Mouse (Mus musculus): Measurements from ENCODE around the gene 1300017J02Rik. TPM values are rescaled to one million over a fixed set of nuclear protein-coding genes. Genes with fewer than 3 reads are reported as not detected.
"Not testable (repeated sequence)": the region's sequence is repeated elsewhere in the genome, so short reads cannot be mapped to it uniquely, and the experiment has no call there.

The 1300017J02Rik gene
- total RNA-seq (2014; rRNA removed) (0.31 and 0.54 TPM in 2 replicates), polyA plus RNA-seq (2015; fragmentation: Nextera tagmentation; extraction: Ambion mirVana) (0.50 and 1.0 TPM in 2 replicates)

DNA sequence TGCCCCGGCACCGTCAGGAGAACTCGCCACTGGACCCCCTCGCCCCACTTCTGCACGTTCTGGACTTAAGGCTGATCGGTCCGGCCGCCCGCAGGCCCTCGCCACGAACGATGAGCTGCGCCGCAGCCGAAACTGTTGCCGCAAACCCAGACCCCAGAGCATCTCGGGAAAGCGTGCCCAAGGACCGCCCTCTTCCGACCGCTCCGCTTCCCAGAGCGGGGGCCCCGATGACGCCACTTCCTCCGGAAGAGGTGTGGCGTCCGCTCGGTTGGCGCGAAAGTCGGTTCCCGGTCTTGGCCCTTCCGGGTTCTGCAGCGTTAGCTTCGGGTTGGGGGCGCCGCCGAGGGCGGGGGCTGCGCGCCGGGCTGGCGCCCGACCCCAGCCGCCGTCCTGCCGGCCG, at the start of gene 1300017J02Rik, which contains the start of gene Topbp1:
Gene 1300017J02Rik, minus strand, starts transcription at position 156 of the 400 bp plus-strand sequence.
Gene Topbp1, plus strand, starts transcription at position 289 of the 400 bp plus-strand sequence.
- peak within 1 kb of the TSS; percentile 93 for H3K4me2 ChIP-seq (ENCODE audit: low read depth, low read length)
- TF ChIP-seq CTCF (IDR thresholded peaks at IDR 0.05; ENCODE audit: low read depth) = no peak
- H3K9me3 ChIP-seq (ENCODE audit: low read length) = no peaks in the 10 kb centered on the region
- DNase-seq (ENCODE audit: low spot score) (peak; percentile 98), ATAC-seq (peak; percentile 98)
- H3K9ac ChIP-seq (replicated peaks; ENCODE audit: low read length) = peak within 1 kb of the TSS; percentile 71
- peaks cover 12% of the 10 kb centered on the region; the same call in 1 of the 2 replicates for H3K36me3 ChIP-seq (ENCODE audit: insufficient read depth, low read length)
- peak within 1 kb of the TSS; percentile 85 for H3K27ac ChIP-seq
- H3K27me3 ChIP-seq (ENCODE audit: insufficient read depth, low read length) = no peaks in the 10 kb centered on the region
- H3K4me1 ChIP-seq (ENCODE audit: insufficient read depth, low read length) = no peaks in the 10 kb centered on the region
- under 1% methylated on average over 47 of the region's 49 CpGs for WGBS
- H3K4me3 ChIP-seq (ENCODE audit: low read length) = peak within 1 kb of the TSS; percentile 91

DNA sequence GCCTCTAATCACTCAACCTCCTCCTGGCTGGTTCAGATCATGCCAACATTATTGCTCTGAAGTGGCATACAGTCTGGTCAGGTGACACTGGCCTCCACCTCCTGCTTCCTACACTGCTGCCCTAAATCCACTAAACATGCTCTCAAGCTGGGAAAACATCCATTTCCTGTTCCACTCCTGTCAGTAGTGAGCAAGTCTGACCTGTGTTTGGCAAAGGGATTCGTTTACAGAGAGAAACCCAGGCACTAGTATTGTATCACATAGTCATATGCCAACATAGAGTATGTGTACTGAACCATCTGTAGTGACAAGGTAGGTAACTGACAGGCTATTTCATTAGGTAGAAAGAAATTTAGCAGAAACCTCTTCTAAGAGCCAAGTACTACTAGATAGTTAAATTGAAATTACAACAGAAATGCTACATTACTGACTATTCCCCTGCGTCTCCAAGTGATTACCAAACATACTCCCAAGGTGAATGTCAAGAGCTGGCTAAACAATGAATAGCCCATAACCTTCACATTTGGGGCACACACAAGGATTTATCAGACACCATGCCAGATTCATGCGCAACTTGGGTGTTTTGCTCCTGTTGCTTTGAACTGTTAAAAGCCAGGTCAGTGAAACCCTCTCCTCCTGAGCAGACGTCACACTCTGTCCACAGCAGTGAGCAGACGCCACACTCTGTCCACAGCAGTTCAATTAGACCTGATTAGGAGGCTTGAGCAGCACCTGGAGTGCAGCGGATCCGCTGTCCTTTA, 48.8 kb upstream of the 1300017J02Rik start:
- H3K9me3 ChIP-seq (ENCODE audit: low read length); H3K27ac ChIP-seq; H3K36me3 ChIP-seq (ENCODE audit: insufficient read depth, low read length); H3K9ac ChIP-seq (replicated peaks; ENCODE audit: low read length); H3K4me3 ChIP-seq (ENCODE audit: low read length); H3K4me1 ChIP-seq (ENCODE audit: insufficient read depth, low read length); H3K4me2 ChIP-seq (ENCODE audit: low read depth, low read length); H3K27me3 ChIP-seq (ENCODE audit: insufficient read depth, low read length); ATAC-seq; DNase-seq (ENCODE audit: low spot score): not testable (repeated sequence)
- 83% methylated on average over 5 of the region's 7 CpGs for WGBS

- no peak for TF ChIP-seq CTCF (IDR thresholded peaks at IDR 0.05; ENCODE audit: low read depth)
- no peaks in the 10 kb centered on the region for H3K9me3 ChIP-seq (ENCODE audit: low read length)
- H3K4me3 ChIP-seq (ENCODE audit: low read length) = no peak overlapping the region
- H3K9ac ChIP-seq (replicated peaks; ENCODE audit: low read length) = no peak overlapping the region
- H3K36me3 ChIP-seq (ENCODE audit: insufficient read depth, low read length) = peaks cover 9% of the 10 kb centered on the region; the same call in 1 of the 2 replicates
- no peaks in the 10 kb centered on the region for H3K27me3 ChIP-seq (ENCODE audit: insufficient read depth, low read length)
- DNase-seq (ENCODE audit: low spot score) = no peak
- no peaks in the 10 kb centered on the region for H3K4me1 ChIP-seq (ENCODE audit: insufficient read depth, low read length)
- no peak overlapping the region for H3K4me2 ChIP-seq (ENCODE audit: low read depth, low read length)
- H3K27ac ChIP-seq = no peak overlapping the region
- no peak for ATAC-seq
Measured at GRCm38 (mm10) chr9:103348791-103349190, 43.9 kb upstream of the 1300017J02Rik start.

- Histone ChIP-seq H3K27me3 (ENCODE audit: insufficient read depth, low read length) (no peaks in the 10 kb centered on the region), H3K9ac (replicated peaks; ENCODE audit: low read length) (no peak overlapping the region), H3K27ac (no peak overlapping the region), H3K36me3 (ENCODE audit: insufficient read depth, low read length) (peaks cover 9% of the 10 kb centered on the region; the same call in 1 of the 2 replicates), H3K4me2 (ENCODE audit: low read depth, low read length) (no peak overlapping the region), H3K4me1 (ENCODE audit: insufficient read depth, low read length) (no peaks in the 10 kb centered on the region), H3K4me3 (ENCODE audit: low read length) (no peak overlapping the region), H3K9me3 (ENCODE audit: low read length) (no peaks in the 10 kb centered on the region)
- ATAC-seq = no peak
- no peak for DNase-seq (ENCODE audit: low spot score)
- 87% methylated on average over 1 of the region's 1 CpGs for WGBS
- no peak for TF ChIP-seq CTCF (IDR thresholded peaks at IDR 0.05; ENCODE audit: low read depth)
Measured at GRCm38 (mm10) chr9:103347996-103348490, 43.2 kb upstream of the 1300017J02Rik start.

DNA sequence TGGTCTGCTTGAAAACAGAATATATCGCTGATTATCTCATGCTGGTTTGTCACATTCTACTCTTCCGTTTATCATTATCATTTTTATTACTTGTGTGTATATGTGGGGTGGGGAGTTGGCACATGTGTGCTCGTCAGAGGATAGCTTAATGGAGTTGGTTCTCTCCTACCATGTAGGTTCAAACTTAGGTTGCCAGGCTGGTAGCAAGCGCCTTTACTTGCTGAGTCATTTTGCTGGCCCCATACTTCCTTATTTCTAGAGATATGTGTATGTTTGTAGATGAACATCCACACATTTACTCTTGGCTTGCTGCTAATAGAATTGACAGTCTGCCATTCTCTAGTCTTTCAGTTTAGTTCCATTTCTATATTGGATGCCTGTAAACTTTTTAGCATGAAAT, 42.2 kb upstream of the 1300017J02Rik start:
- H3K4me1 ChIP-seq (ENCODE audit: insufficient read depth, low read length) = no peaks in the 10 kb centered on the region
- H3K4me2 ChIP-seq (ENCODE audit: low read depth, low read length) = no peak overlapping the region
- 90% methylated on average over 4 of the region's 4 CpGs for WGBS
- DNase-seq (ENCODE audit: low spot score) (no peak), ATAC-seq (no peak)
- no peaks in the 10 kb centered on the region for H3K27me3 ChIP-seq (ENCODE audit: insufficient read depth, low read length)
- H3K9ac ChIP-seq (replicated peaks; ENCODE audit: low read length) = no peak overlapping the region
- no peak overlapping the region for H3K27ac ChIP-seq
- H3K4me3 ChIP-seq (ENCODE audit: low read length) = no peak overlapping the region
- H3K9me3 ChIP-seq (ENCODE audit: low read length) = no peaks in the 10 kb centered on the region
- TF ChIP-seq CTCF (IDR thresholded peaks at IDR 0.05; ENCODE audit: low read depth) = no peak
- peaks cover 15% of the 10 kb centered on the region; the same call in 1 of the 2 replicates for H3K36me3 ChIP-seq (ENCODE audit: insufficient read depth, low read length)

GRCm38 (mm10) chr9:103336912-103337311, 32.0 kb upstream of the 1300017J02Rik start:
- no peak overlapping the region for H3K9ac ChIP-seq (replicated peaks; ENCODE audit: low read length)
- H3K36me3 ChIP-seq (ENCODE audit: insufficient read depth, low read length) = peaks cover 33% of the 10 kb centered on the region
- TF ChIP-seq CTCF (IDR thresholded peaks at IDR 0.05; ENCODE audit: low read depth) = no peak
- DNase-seq (ENCODE audit: low spot score) = no peak
- ATAC-seq = no peak
- H3K4me3 ChIP-seq (ENCODE audit: low read length) = no peak overlapping the region
- no peaks in the 10 kb centered on the region for H3K9me3 ChIP-seq (ENCODE audit: low read length)
- H3K27me3 ChIP-seq (ENCODE audit: insufficient read depth, low read length) = no peaks in the 10 kb centered on the region
- no peak overlapping the region for H3K27ac ChIP-seq
- no peak overlapping the region for H3K4me2 ChIP-seq (ENCODE audit: low read depth, low read length)
- no peaks in the 10 kb centered on the region for H3K4me1 ChIP-seq (ENCODE audit: insufficient read depth, low read length)

DNA sequence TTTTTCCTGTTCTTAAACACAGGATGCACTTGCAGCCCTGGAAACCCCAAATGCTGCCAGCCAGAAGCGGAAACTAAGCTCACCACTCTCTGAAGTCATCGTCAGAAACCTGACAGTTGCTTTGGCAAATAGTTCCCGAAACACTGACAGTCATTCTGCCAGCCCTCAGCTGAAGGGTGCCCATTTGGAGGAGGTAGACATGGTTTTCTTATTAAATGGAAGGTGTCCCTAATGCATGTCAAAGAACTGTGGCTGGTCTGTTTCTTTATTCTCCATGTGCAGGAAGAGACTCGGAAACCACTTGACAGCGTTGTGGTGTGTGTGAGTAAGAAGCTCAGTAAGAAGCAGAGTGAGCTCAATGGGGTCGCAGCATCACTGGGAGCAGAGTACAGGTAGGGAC, 27.8 kb upstream of the 1300017J02Rik start:
- WGBS = 92% methylated on average over 6 of the region's 6 CpGs
- H3K36me3 ChIP-seq (ENCODE audit: insufficient read depth, low read length) = peaks cover 33% of the 10 kb centered on the region
- TF ChIP-seq CTCF (IDR thresholded peaks at IDR 0.05; ENCODE audit: low read depth) = no peak

More for the DNA sequence above, 27.8 kb upstream of the 1300017J02Rik start:
- Histone ChIP-seq H3K9ac (replicated peaks; ENCODE audit: low read length) (no peak overlapping the region), H3K4me2 (ENCODE audit: low read depth, low read length) (no peak overlapping the region), H3K4me1 (ENCODE audit: insufficient read depth, low read length) (no peaks in the 10 kb centered on the region), H3K27me3 (ENCODE audit: insufficient read depth, low read length) (no peaks in the 10 kb centered on the region), H3K4me3 (ENCODE audit: low read length) (no peak overlapping the region), H3K27ac (no peak overlapping the region), H3K9me3 (ENCODE audit: low read length) (no peaks in the 10 kb centered on the region)
- DNase-seq (ENCODE audit: low spot score) (no peak), ATAC-seq (no peak)
